32 mouse cellular contexts compared by ENCODE assay signal in the genomic region with DNA sequence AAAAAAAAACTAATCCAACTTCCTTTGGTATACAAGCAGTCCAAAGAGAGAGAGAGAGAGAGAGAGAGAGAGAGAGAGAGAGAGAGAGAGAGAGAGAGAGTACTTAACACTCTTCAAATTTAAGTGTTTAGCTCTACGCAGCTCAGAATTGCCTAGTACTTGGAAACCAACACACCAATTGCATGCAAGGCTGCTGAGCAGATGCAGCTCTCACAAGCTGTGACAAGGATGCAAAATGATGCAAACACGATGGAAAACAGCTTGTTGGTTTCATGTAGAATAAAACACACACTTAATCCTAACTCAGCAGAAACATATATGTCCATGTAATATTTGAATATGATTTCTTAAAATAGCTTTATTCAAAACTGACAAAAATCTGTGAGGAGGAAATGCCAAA.
"Had no signal": no experiment of that assay in that cellular context is flagged by ENCODE, and none has a peak within 500 bp of the region (broad histone marks: within the 10 kb centered on the region; RNA-seq: fewer than 3 reads in every experiment).

No protein-coding gene starts in this region.

- H3K9me3 ChIP-seq: heart, embryonic 15.5 days; hindbrain, embryonic 10.5 days; hindbrain, embryonic 12.5 days; hindbrain, embryonic 13.5 days; hindbrain, embryonic 15.5 days; intestine, embryonic 15.5 days; kidney, embryonic 15.5 days had no signal

- H3K4me1 ChIP-seq: heart, embryonic 15.5 days; hindbrain, embryonic 10.5 days; hindbrain, embryonic 12.5 days; hindbrain, embryonic 13.5 days; hindbrain, embryonic 15.5 days; intestine, embryonic 15.5 days; kidney, embryonic 15.5 days had no signal

- H3K4me3 ChIP-seq: heart, embryonic 15.5 days; hindbrain, embryonic 10.5 days; hindbrain, embryonic 12.5 days; hindbrain, embryonic 13.5 days; hindbrain, embryonic 15.5 days; intestine, embryonic 15.5 days; kidney, embryonic 15.5 days; layer of hippocampus, adult 2 months; left cerebral cortex, adult 2 months had no signal

- H3K36me3 ChIP-seq: heart, embryonic 15.5 days; hindbrain, embryonic 10.5 days; hindbrain, embryonic 12.5 days; hindbrain, embryonic 13.5 days; hindbrain, embryonic 15.5 days; intestine, embryonic 15.5 days; kidney, embryonic 15.5 days had no signal

- H3K27me3 ChIP-seq: heart, embryonic 15.5 days; hindbrain, embryonic 12.5 days; hindbrain, embryonic 13.5 days; hindbrain, embryonic 15.5 days; intestine, embryonic 15.5 days; kidney, embryonic 15.5 days had no signal

- H3K9ac ChIP-seq: heart, embryonic 15.5 days; hindbrain, embryonic 12.5 days; hindbrain, embryonic 13.5 days; hindbrain, embryonic 14.5 days; hindbrain, embryonic 15.5 days; intestine, embryonic 15.5 days; kidney, embryonic 15.5 days had no signal

- H3K4me2 ChIP-seq: heart, embryonic 15.5 days; hindbrain, embryonic 12.5 days; hindbrain, embryonic 13.5 days; hindbrain, embryonic 14.5 days; hindbrain, embryonic 15.5 days; intestine, embryonic 15.5 days; kidney, embryonic 15.5 days had no signal

- H3K27ac ChIP-seq: heart, embryonic 15.5 days; hindbrain, embryonic 10.5 days; hindbrain, embryonic 12.5 days; hindbrain, embryonic 13.5 days; hindbrain, embryonic 14.5 days; hindbrain, embryonic 15.5 days; hindbrain, postnatal 0 days; intestine, embryonic 15.5 days; kidney, embryonic 15.5 days; kidney, postnatal 0 days; layer of hippocampus, adult 2 months; left cerebral cortex, adult 2 months had no signal

- ATAC-seq: hindbrain, embryonic 16.5 days; hindbrain, postnatal 0 days; inflammation-experienced regulatory T-cells, adult 6 months; intestine, embryonic 15.5 days; intestine, embryonic 16.5 days; intestine, postnatal 0 days had no signal

- DNase-seq: heart, postnatal 10 days; heart, postnatal 14 days; heart, postnatal 36 days; heart, postnatal 4 days; kidney, adult 11 months; kidney, adult 18-20 months; kidney, adult 2 months; kidney, adult 8-10 months; kidney, adult 9 months; kidney, postnatal 10 days; kidney, postnatal 14 days; kidney, postnatal 25 days; kidney, postnatal 36 days; kidney, postnatal 4 days; layer of hippocampus, adult 9-11 months; layer of hippocampus, postnatal 36 days had no signal
